Mouse (Mus musculus) granulocyte monocyte progenitor cell, adult 5-6 weeks (primary cell): ENCODE data around the gene Prx. TPM values are rescaled to one million over a fixed set of nuclear protein-coding genes. Genes with fewer than 3 reads are reported as not detected.

ENCODE experiments used
- ATAC-seq: replicated peaks from 2 replicates; pipeline ENCODE4 v1.8.0; 2016; ENCODE audit warnings: mild to moderate bottlenecking, moderate TSS enrichment, inconsistent platforms; ENCODE audit not compliant: poor library complexity, severe bottlenecking
- total RNA-seq, 2 experiments: library from RNA; stranded (forward) in 1 of 2; stranded (reverse) in 1 of 2; fragments of 200-712, 200-1000 nt in 1 of 2; fragments of >200 nt in 1 of 2; fragmentation: Nextera tagmentation in 1 of 2; gene quantifications; 2 replicates each; pipeline ENCODE4 v1.2.3; 2014 to 2017

The Prx gene
- total RNA-seq (2014; fragmentation: Nextera tagmentation), result 0.13 and 1.4 TPM in 2 replicates
- total RNA-seq (2017), result 0.52 and 0.62 TPM in 2 replicates

- ATAC-seq, result no peak
These were observed at the start of gene Prx for GRCm38 (mm10) chr7:27499036-27499435. TSS of gene Prx (plus strand) at chr7:27499324.

- ATAC-seq, result peak; percentile 19
These were observed 47.8 kb upstream of the Prx start for GRCm38 (mm10) chr7:27451359-27451758.

- no peak for ATAC-seq
These were observed 46.8 kb upstream of the Prx start for GRCm38 (mm10) chr7:27452206-27452770.

GRCm38 (mm10) chr7:27454461-27455121 lies 44.5 kb upstream of the Prx start:
- ATAC-seq, result peak; percentile 30

GRCm38 (mm10) chr7:27455273-27455672 lies 43.9 kb upstream of the Prx start:
- ATAC-seq, result no peak

- ATAC-seq, result no peak
These were observed 40.5 kb upstream of the Prx start for GRCm38 (mm10) chr7:27458614-27459013.

- ATAC-seq, result no peak
These were observed 39.5 kb upstream of the Prx start for GRCm38 (mm10) chr7:27459640-27460039.

GRCm38 (mm10) chr7:27460477-27460876 lies 38.6 kb upstream of the Prx start:
- ATAC-seq, result peak; percentile 69

- ATAC-seq, result no peak
These were observed 31.5 kb upstream of the Prx start for GRCm38 (mm10) chr7:27467648-27468047.

GRCm38 (mm10) chr7:27471390-27472120 lies 27.6 kb upstream of the Prx start:
- no peak for ATAC-seq

GRCm38 (mm10) chr7:27472596-27472995 lies 26.5 kb upstream of the Prx start:
- no peak for ATAC-seq

- ATAC-seq, result peak; percentile 71
These were observed 25.8 kb upstream of the Prx start, which contains the start of gene Sertad3 for GRCm38 (mm10) chr7:27473156-27473834. TSS of gene Sertad3 (plus strand) at chr7:27473768.

- no peak for ATAC-seq
These were observed 25.2 kb upstream of the Prx start for GRCm38 (mm10) chr7:27473835-27474489.

- peak; percentile 74 for ATAC-seq
These were observed 24.6 kb upstream of the Prx start for GRCm38 (mm10) chr7:27474490-27474954.

- ATAC-seq, result no peak
These were observed 23.5 kb upstream of the Prx start for GRCm38 (mm10) chr7:27475596-27475995.

GRCm38 (mm10) chr7:27476098-27476635 lies 23.0 kb upstream of the Prx start:
- no peak for ATAC-seq

- ATAC-seq, result no peak
These were observed 20.6 kb upstream of the Prx start for GRCm38 (mm10) chr7:27478561-27478960.

- ATAC-seq, result no peak
These were observed 19.4 kb upstream of the Prx start for GRCm38 (mm10) chr7:27479750-27480149.

GRCm38 (mm10) chr7:27480506-27480905 lies 18.6 kb upstream of the Prx start:
- no peak for ATAC-seq
